Mouse (Mus musculus): ENCODE data around the gene Acot6. TPM values are rescaled to one million over a fixed set of nuclear protein-coding genes. Genes with fewer than 3 reads are reported as not detected.
"Not testable (repeated sequence)": the region's sequence is repeated elsewhere in the genome, so short reads cannot be mapped to it uniquely, and the experiment has no call there.

The Acot6 gene
- total RNA-seq (2018; cell fraction: chromatin; rRNA removed): 1 to 10 TPM in 7 of 26 experiments, under 1 TPM in 14, not detected in 5; 0.16 to 2.1 (median 0.51) TPM
- 1 to 10 TPM in 1 of 26 experiments, under 1 TPM in 25; 0.19 to 1.2 (median 0.56) TPM for total RNA-seq (2018; cell fraction: cytosol; rRNA removed)
- 1 to 10 TPM in 7 of 26 experiments, under 1 TPM in 15, not detected in 4; 0.17 to 2.7 (median 0.56) TPM for total RNA-seq (2018; cell fraction: nucleus; rRNA removed)
- 0.25 to 1.5 TPM (median 0.76 TPM) in 3 replicates for polyA plus RNA-seq (2018)

DNA sequence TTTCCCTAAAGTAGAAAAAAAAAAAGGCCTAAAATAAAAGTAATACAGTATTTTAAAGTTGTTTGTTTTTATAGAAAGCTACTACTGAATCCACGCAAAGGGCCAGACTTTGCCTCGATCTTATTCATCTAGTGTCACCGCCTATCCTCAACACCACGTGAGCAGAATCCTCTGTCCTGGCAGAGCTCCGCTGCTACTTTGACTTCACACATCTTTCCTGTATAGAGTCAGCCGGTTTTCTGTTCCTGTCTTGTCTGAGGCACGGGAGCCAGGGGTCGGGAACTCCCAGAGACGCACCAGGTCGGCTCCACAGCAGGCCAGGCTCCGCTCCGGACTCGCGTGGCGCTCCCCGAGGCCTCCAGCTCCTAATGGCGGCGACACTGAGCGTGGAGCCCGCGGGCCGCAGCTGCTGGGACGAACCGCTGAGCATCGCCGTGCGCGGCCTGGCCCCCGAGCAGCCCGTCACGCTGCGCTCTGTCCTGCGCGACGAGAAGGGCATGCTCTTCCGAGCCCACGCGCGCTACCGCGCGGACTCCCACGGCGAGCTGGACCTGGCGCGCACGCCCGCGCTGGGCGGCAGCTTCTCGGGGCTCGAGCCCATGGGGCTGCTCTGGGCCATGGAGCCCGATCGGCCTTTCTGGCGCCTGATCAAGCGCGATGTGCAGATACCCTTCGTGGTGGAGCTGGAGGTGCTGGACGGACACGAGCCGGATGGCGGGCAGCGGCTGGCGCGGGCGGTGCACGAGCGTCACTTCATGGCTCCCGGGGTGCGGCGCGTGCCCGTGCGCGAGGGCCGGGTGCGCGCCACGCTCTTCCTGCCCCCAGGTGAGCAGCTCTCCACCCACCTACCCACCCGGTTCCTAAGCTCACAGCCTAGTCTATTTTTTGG is at the start of gene Acot6:
TSS of gene Acot6 (plus strand) at position 51 of the 889 bp plus-strand sequence.
- not testable (repeated sequence) for H3K27ac ChIP-seq; H3K36me3 ChIP-seq (ENCODE audit: inconsistent target); H3K79me2 ChIP-seq (ENCODE audit: inconsistent target)
- 3% methylated on average over 56 of the region's 80 CpGs for WGBS (ENCODE audit: missing documents)
- peak within 1 kb of the TSS; percentile 17; the same call in 1 of the 2 replicates for H3K4me3 ChIP-seq (ENCODE audit: inconsistent target)

GRCm38 (mm10) chr12:84050744-84051143 is 49.7 kb upstream of the Acot6 start:
- 81% methylated on average over 5 of the region's 5 CpGs for WGBS (ENCODE audit: missing documents)

GRCm38 (mm10) chr12:84051937-84052474 is 48.4 kb upstream of the Acot6 start, which contains the start of gene Acot3:
Acot3 (plus strand) TSS chr12:84052144.
- Histone ChIP-seq H3K4me3 (ENCODE audit: inconsistent target) (no peak within 1 kb of the TSS), H3K27ac (no peak within 1 kb of the TSS), H3K36me3 (ENCODE audit: inconsistent target) (no peaks in the 10 kb centered on the region), H3K79me2 (ENCODE audit: inconsistent target) (no peaks in the 10 kb centered on the region)
- WGBS (ENCODE audit: missing documents): 52% methylated on average over 5 of the region's 5 CpGs

More at GRCm38 (mm10) chr12:84050744-84051143, 49.7 kb upstream of the Acot6 start:
- not testable (repeated sequence) for H3K4me3 ChIP-seq (ENCODE audit: inconsistent target); H3K79me2 ChIP-seq (ENCODE audit: inconsistent target); H3K36me3 ChIP-seq (ENCODE audit: inconsistent target); H3K27ac ChIP-seq

GRCm38 (mm10) chr12:84052609-84053008 is 47.8 kb upstream of the Acot6 start:
- no peaks in the 10 kb centered on the region for H3K79me2 ChIP-seq (ENCODE audit: inconsistent target)
- H3K27ac ChIP-seq: no peak overlapping the region
- 95% methylated on average over 6 of the region's 7 CpGs for WGBS (ENCODE audit: missing documents)
- no peak overlapping the region for H3K4me3 ChIP-seq (ENCODE audit: inconsistent target)
- no peaks in the 10 kb centered on the region for H3K36me3 ChIP-seq (ENCODE audit: inconsistent target)

DNA sequence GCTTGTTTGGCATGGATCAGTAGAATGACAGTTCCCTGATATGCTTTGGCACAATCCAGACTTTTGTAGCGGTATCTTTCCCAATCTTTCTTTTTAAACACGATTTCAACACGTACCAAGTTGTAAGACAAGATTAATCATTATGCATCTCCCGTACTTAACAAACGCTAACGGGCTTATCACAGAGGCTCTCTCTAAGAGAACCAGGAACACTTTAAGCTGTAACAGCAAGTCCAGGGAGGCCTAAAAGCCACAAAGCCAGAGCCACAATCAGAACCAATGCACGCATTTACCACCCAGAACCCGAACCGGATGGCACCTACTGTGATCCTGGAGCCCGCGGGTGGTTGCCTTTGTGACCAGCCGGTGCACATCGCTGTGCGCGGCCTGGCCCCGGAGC is 47.3 kb upstream of the Acot6 start:
- Histone ChIP-seq H3K27ac (no peak overlapping the region), H3K36me3 (ENCODE audit: inconsistent target) (no peaks in the 10 kb centered on the region), H3K4me3 (ENCODE audit: inconsistent target) (no peak overlapping the region), H3K79me2 (ENCODE audit: inconsistent target) (no peaks in the 10 kb centered on the region)
- WGBS (ENCODE audit: missing documents): 36% methylated on average over 11 of the region's 16 CpGs

DNA sequence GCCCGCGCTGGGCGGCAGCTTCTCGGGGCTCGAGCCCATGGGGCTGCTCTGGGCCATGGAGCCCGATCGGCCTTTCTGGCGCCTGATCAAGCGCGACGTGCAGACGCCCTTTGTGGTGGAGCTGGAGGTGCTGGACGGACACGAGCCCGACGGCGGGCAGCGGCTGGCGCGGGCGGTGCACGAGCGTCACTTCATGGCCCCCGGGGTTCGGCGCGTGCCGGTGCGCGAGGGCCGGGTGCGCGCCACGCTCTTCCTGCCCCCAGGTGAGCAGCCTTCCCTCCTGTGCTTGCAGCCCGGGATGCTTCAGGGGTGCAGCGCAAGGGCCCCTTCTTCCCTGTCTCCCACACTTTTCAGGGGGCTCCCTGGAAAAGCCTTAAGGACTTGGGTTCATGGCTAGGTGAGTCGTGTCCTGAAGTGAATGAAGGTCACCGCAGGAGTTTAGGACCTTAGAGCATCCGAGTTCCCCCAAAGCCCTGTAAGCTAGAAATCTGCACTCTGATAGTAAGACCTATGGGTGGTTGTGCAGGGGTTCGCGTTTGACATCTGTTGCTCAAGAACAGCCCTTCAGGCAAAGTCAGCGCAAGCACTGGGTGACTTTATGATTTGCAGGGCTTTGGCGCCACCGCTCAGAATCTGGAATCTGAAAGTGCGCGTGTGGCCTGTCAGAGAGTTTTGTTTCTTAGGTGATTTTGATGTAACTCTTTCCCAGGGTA is 46.6 kb upstream of the Acot6 start:
- Histone ChIP-seq H3K27ac (no peak overlapping the region), H3K79me2 (ENCODE audit: inconsistent target) (no peaks in the 10 kb centered on the region), H3K36me3 (ENCODE audit: inconsistent target) (no peaks in the 10 kb centered on the region), H3K4me3 (ENCODE audit: inconsistent target) (no peak overlapping the region)
- 8% methylated on average over 27 of the region's 46 CpGs for WGBS (ENCODE audit: missing documents)

- WGBS (ENCODE audit: missing documents): 0% methylated on average over 2 of the region's 2 CpGs
- no peak overlapping the region for H3K4me3 ChIP-seq (ENCODE audit: inconsistent target)
- no peak overlapping the region for H3K27ac ChIP-seq
- no peaks in the 10 kb centered on the region for H3K79me2 ChIP-seq (ENCODE audit: inconsistent target)
- no peaks in the 10 kb centered on the region for H3K36me3 ChIP-seq (ENCODE audit: inconsistent target)
Measured at GRCm38 (mm10) chr12:84060946-84061345, 39.5 kb upstream of the Acot6 start.

GRCm38 (mm10) chr12:84062336-84062735 is 38.1 kb upstream of the Acot6 start:
- Histone ChIP-seq H3K27ac (no peak overlapping the region), H3K4me3 (ENCODE audit: inconsistent target) (no peak overlapping the region), H3K36me3 (ENCODE audit: inconsistent target) (no peaks in the 10 kb centered on the region), H3K79me2 (ENCODE audit: inconsistent target) (no peaks in the 10 kb centered on the region)
- WGBS (ENCODE audit: missing documents): 94% methylated on average over 20 of the region's 20 CpGs

DNA sequence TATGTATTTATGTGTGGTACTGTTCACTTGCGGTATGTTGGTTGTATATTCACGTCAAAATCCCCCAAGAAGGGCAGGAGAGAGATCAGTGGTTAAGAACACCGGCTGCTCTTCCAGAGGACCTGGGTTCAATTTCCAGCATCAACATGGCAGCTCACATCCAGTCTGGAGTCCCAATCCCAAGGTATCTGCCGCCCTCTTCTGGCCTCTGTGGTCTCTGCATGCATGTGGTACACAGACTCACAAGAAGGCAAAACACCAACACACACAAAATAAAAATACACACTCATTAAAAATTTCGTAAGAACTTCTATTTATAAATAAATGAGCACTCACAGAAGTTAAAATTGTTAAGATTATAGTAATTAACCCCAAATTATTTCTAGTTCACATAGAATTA is 37.2 kb upstream of the Acot6 start:
- no peaks in the 10 kb centered on the region for H3K79me2 ChIP-seq (ENCODE audit: inconsistent target)
- 71% methylated on average over 5 of the region's 5 CpGs for WGBS (ENCODE audit: missing documents)
- H3K27ac ChIP-seq: no peak overlapping the region
- H3K36me3 ChIP-seq (ENCODE audit: inconsistent target): no peaks in the 10 kb centered on the region
- no peak overlapping the region for H3K4me3 ChIP-seq (ENCODE audit: inconsistent target)

- 86% methylated on average over 2 of the region's 2 CpGs for WGBS (ENCODE audit: missing documents)
- H3K36me3 ChIP-seq (ENCODE audit: inconsistent target): no peaks in the 10 kb centered on the region
Measured at GRCm38 (mm10) chr12:84063833-84064232, 36.6 kb upstream of the Acot6 start.

DNA sequence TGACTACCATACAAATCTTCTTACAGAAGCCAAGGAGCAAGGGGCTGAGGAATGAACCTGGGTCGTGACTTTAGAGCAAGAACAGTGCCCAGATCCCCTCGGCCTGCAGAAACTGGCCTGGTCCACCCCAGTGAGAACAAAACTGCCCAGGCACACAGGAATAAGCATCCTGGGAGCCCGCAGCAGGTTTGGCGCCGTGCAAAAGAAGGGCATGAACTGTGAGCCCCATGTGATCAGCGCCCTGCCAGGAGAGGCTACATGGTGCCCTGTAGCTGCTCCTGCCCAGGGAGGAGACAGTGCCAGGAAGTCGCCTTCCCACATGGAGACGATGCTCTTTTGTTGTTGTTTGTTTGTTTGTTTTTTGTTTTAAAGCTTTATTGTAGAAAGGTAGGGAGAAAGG is 35.8 kb upstream of the Acot6 start:
- no peaks in the 10 kb centered on the region for H3K79me2 ChIP-seq (ENCODE audit: inconsistent target)
- H3K36me3 ChIP-seq (ENCODE audit: inconsistent target): no peaks in the 10 kb centered on the region
- H3K4me3 ChIP-seq (ENCODE audit: inconsistent target): no peak overlapping the region
- WGBS (ENCODE audit: missing documents): 81% methylated on average over 8 of the region's 8 CpGs
- H3K27ac ChIP-seq: no peak overlapping the region

More at GRCm38 (mm10) chr12:84063833-84064232, 36.6 kb upstream of the Acot6 start:
- Histone ChIP-seq H3K79me2 (ENCODE audit: inconsistent target) (no peaks in the 10 kb centered on the region), H3K27ac (no peak overlapping the region), H3K4me3 (ENCODE audit: inconsistent target) (no peak overlapping the region)

DNA sequence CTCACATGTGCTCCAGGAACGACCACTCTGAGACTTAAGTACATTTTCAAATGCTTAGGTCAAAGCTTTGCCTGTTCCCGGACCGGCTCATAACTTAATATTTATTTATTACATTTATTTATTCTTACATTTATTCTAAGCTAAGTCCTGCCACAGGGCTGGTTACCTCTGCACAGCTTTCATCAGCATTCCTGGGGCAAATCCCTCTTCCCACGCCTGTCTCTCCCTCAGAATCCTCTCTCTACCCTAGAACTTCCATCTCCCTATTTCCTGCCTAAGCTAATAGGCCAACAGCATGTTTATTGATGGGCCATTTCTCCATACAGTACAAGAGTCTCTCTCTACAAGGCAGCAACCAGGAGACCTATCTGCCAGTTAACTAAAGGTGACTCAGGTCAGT is 32.7 kb upstream of the Acot6 start:
- no peaks in the 10 kb centered on the region for H3K79me2 ChIP-seq (ENCODE audit: inconsistent target)
- H3K4me3 ChIP-seq (ENCODE audit: inconsistent target): no peak overlapping the region
- H3K27ac ChIP-seq: no peak overlapping the region
- WGBS (ENCODE audit: missing documents): 85% methylated on average over 4 of the region's 4 CpGs
- no peaks in the 10 kb centered on the region for H3K36me3 ChIP-seq (ENCODE audit: inconsistent target)

GRCm38 (mm10) chr12:84068296-84068695 is 32.2 kb upstream of the Acot6 start:
- 81% methylated on average over 8 of the region's 8 CpGs for WGBS (ENCODE audit: missing documents)
- Histone ChIP-seq H3K4me3 (ENCODE audit: inconsistent target) (no peak overlapping the region), H3K36me3 (ENCODE audit: inconsistent target) (no peaks in the 10 kb centered on the region), H3K27ac (no peak overlapping the region), H3K79me2 (ENCODE audit: inconsistent target) (no peaks in the 10 kb centered on the region)

DNA sequence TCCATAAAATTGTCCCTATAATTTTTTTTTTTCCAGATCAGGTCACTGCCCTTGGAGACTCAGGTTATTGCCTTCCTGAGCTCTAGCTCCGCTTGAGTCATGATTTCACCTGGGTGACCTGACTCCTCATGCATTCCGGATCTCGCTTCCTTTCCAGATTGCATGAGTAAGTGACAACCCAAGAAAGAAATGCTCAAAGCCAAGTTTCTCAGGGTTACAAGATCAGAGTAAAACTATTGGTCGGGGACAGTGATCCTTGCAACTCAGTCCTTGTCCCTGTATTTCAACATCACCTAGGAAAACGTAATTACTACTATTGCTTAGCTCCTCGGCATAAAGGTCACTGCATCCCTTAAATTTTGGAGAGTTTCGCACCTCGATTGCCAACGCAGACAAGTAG is 31.5 kb upstream of the Acot6 start, which contains the start of gene Acot5:
TSS of gene Acot5 (plus strand) at position 340 of the 400 bp plus-strand sequence.
- Histone ChIP-seq H3K27ac (no peak within 1 kb of the TSS), H3K36me3 (ENCODE audit: inconsistent target) (no peaks in the 10 kb centered on the region), H3K4me3 (ENCODE audit: inconsistent target) (no peak within 1 kb of the TSS), H3K79me2 (ENCODE audit: inconsistent target) (no peaks in the 10 kb centered on the region)
- 65% methylated on average over 9 of the region's 9 CpGs for WGBS (ENCODE audit: missing documents)

All from macrophage (primary cell).